Mouse (Mus musculus) neural tube, embryonic 14.5 days (tissue): Measurements from ENCODE around the gene Jmjd8. TPM values are rescaled to one million over a fixed set of nuclear protein-coding genes. Genes with fewer than 3 reads are reported as not detected.

Experiments used
- microRNA-seq: library from miRNA; unstranded; fragments of <30 nt; microRNA quantifications from one replicate; pipeline ENCODE4, GENCODE M21; 2016
- polyA plus RNA-seq: library from polyadenylated mRNA; unstranded; fragments of >200 nt; fragmentation: Nextera tagmentation; extraction: Ambion mirVana; gene quantifications from 2 replicates; pipeline ENCODE4 v1.2.1, GENCODE M21; 2014

The Jmjd8 gene
- polyA plus RNA-seq, 1 experiment from 2014 or later: 36.7 TPM

Small RNAs within 50 kb of the gene (microRNA-seq; reads per million reads assigned to microRNA genes)
- gene Mir3082 (not detected), gene Mir6966 (not detected)

Other genes with a start within 250 kb of the Jmjd8 start
- 24.2 and 25.4 TPM in 2 replicates for gene Lmf1, start 249.8 kb upstream of the Jmjd8 start, polyA plus RNA-seq
- gene Gng13, start 111.7 kb upstream of the Jmjd8 start, polyA plus RNA-seq: 2.6 and 9.0 TPM in 2 replicates
- gene Chtf18, start 101.4 kb upstream of the Jmjd8 start, polyA plus RNA-seq: 2.5 and 2.9 TPM in 2 replicates
- gene Rpusd1, start 101.2 kb upstream of the Jmjd8 start, polyA plus RNA-seq: 25.4 and 29.9 TPM in 2 replicates
- gene Mslnl, start 92.8 kb upstream of the Jmjd8 start, polyA plus RNA-seq: not detected in 2 replicates
- gene Msln, start 74.5 kb upstream of the Jmjd8 start, polyA plus RNA-seq: 1.5 TPM in 1 of 2 replicates, not detected in the other
- gene Narfl, start 55.1 kb upstream of the Jmjd8 start, polyA plus RNA-seq: 25.4 and 25.9 TPM in 2 replicates
- gene Haghl, start 43.2 kb upstream of the Jmjd8 start, polyA plus RNA-seq: 140 and 181 TPM in 2 replicates
- 0.17 and 0.23 TPM in 2 replicates for gene Ccdc78, start 42.3 kb upstream of the Jmjd8 start, polyA plus RNA-seq
- gene Fam173a, start 36.0 kb upstream of the Jmjd8 start, polyA plus RNA-seq: 79.9 and 88.4 TPM in 2 replicates
- 0.55 TPM in 1 of 2 replicates, not detected in the other for gene AC134908.4, start 33.2 kb upstream of the Jmjd8 start, polyA plus RNA-seq
- gene Metrn, start 31.7 kb upstream of the Jmjd8 start, polyA plus RNA-seq: 7.3 and 14.3 TPM in 2 replicates
- 35.2 and 39.4 TPM in 2 replicates for gene Fbxl16, start 19.8 kb upstream of the Jmjd8 start, polyA plus RNA-seq
- 29.5 and 31.8 TPM in 2 replicates for gene Wdr24, start 5.2 kb upstream of the Jmjd8 start, polyA plus RNA-seq
- 335 and 351 TPM in 2 replicates for gene Stub1, start 4.5 kb downstream of the Jmjd8 start, polyA plus RNA-seq
- 42.0 and 67.6 TPM in 2 replicates for gene Rhbdl1, start 8.4 kb downstream of the Jmjd8 start, polyA plus RNA-seq
- gene Gm20683, start 12.9 kb downstream of the Jmjd8 start, polyA plus RNA-seq: 8.2 and 10.6 TPM in 2 replicates
- gene Rhot2, start 16.0 kb downstream of the Jmjd8 start, polyA plus RNA-seq: 6.6 and 10.4 TPM in 2 replicates
- gene Wdr90, start 32.6 kb downstream of the Jmjd8 start, polyA plus RNA-seq: 10.5 and 12.1 TPM in 2 replicates
- gene Mcrip2, start 39.9 kb downstream of the Jmjd8 start, polyA plus RNA-seq: 15.7 and 22.4 TPM in 2 replicates
- 65.3 and 73.9 TPM in 2 replicates for gene Mettl26, start 46.2 kb downstream of the Jmjd8 start, polyA plus RNA-seq
- gene Wfikkn1, start 52.0 kb downstream of the Jmjd8 start, polyA plus RNA-seq: 0.30 and 0.67 TPM in 2 replicates
- 25.1 and 29.6 TPM in 2 replicates for gene Rab40c, start 90.9 kb downstream of the Jmjd8 start, polyA plus RNA-seq
- gene Pigq, start 116.1 kb downstream of the Jmjd8 start, polyA plus RNA-seq: 66.4 and 76.8 TPM in 2 replicates
- gene Nhlrc4, start 116.1 kb downstream of the Jmjd8 start, polyA plus RNA-seq: not detected in 2 replicates
- 0.08 and 0.30 TPM in 2 replicates for gene A930017K11Rik, start 123.7 kb downstream of the Jmjd8 start, polyA plus RNA-seq
- 21.1 and 24.6 TPM in 2 replicates for gene Capn15, start 156.9 kb downstream of the Jmjd8 start, polyA plus RNA-seq
- 29.0 and 34.1 TPM in 2 replicates for gene Rab11fip3, start 240.7 kb downstream of the Jmjd8 start, polyA plus RNA-seq